Mouse (Mus musculus): ENCODE results near the gene Txndc2.

Gene Txndc2

DNA sequence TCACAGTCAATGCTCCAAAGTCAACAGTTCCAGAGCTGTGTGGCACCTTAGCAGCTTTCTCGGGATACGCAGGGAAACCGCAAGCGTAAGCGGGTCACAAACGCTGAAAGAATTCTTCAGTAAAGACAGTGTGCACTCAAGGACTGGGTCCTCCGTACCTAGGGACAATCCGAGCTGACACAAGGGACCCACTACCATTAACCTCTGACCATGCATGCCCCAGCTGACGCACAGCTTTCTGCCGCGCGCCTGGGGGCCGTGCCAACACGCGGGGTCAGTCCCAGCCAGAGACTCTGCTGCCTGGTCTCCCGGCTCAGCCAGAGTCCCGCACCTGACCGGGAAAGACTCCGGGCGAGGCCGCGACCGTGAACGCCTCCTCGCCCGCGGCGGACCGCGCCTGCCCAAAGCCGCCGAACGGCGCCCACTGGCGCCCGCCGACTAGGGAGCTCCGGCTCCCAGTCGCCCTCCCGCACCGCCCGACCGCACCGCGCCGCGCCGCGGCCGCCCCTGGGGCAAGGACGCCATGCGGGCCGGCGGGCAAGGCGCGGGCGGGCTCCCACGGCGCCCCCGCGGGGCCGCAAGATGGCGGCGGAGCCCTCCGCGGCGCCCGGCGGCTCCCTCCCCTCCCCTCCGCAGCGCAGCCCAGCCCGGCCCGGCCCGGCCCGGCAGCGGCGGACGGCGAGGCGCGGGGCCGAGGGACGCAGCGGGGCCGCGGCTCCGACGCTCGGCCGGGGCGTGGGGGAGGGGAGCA lies 29.4 kb downstream of the Txndc2 start:
- peak; percentile 50 for DNase-seq (ENCODE audit: low spot score)

DNA sequence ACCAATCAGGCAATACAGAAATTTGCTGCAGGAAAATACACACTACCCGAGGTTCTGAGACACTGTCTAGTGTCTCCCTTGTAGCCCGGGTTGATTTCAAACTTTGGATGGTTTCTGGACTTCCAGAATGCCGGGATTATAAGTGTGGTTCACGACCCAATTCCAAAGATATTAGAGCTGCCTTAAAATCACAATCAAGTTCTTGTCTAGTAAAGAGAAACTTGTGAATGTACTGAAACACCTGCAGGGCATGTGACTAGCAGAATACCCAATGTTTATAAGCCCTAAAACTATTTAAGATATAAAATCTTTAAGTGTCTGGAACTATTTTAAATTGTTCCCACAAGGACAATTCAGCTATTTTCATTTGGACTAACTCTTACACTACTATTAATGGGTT lies 30.2 kb downstream of the Txndc2 start:
- no peak for DNase-seq (ENCODE audit: low spot score)

DNA sequence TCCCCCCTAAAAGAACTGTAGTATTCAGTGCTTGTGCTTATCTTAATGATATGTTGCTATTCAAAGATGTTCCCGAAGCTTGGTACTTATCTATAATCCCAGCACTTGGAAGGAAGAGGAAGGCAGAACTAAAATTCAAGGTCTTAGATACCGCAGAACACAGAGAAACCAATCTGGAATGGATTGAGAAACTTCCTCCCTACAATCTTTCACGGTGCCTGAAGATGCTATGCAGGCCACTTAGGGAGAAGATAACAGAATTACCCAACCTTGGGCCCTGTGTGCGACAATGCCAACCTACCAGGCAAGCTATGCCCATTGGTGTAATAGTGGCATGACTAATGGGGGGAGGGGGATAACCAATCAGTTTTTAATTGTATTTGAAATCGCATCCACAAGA lies 33.2 kb downstream of the Txndc2 start:
- DNase-seq (ENCODE audit: low spot score): no peak

DNA sequence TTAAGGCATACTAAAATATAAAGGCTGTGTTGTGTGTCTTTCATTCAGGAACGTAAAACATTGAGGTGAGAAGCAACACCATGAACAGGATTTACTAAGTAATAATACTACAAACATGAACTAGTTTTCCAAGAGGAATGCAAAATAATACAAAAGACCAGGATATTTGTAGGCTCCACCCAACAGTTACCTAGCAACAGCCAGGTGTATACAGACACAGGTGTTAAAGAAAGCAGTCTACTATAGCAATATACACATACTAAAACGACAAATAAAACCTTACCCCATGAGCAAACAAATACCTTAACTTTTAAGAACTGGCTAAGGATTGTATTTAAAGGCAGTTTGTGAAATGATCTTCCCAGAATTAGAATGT lies 33.7 kb downstream of the Txndc2 start:
- DNase-seq (ENCODE audit: low spot score): no peak

DNA sequence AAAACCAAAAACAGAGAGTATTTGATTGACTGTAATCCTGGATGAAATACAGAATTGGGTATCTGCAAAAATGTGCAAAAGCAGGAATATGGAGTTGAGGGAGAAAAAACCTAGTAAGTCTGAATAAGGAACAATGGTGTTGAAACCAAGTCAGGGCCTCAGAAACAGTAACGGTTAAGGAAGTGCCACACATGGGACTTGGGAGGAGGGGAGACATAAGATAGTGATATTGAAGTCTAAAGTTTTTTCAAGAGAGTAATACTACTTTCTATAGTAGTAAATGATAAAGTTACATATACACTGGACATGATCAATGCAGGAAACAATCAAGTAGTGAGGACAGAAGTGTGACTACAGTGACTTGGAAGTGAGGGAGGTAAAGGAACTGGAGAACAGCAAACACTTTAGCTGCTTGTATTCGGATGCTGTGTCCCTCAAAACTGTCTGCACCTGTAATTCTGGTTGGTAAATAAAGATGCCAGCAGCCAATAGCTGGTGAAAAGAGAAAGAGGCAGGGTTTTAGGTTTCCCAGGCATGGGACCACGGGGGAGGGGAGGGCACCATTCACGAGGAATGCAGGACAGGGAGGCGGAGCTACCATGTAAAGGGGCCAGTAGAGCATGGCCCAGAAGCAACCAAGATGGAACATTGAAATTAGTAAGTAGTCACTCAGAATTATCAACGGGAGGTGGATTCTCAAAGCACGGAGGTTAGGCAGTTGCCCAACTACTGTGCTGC lies 34.2 kb downstream of the Txndc2 start:
- no peak for DNase-seq (ENCODE audit: low spot score)

DNA sequence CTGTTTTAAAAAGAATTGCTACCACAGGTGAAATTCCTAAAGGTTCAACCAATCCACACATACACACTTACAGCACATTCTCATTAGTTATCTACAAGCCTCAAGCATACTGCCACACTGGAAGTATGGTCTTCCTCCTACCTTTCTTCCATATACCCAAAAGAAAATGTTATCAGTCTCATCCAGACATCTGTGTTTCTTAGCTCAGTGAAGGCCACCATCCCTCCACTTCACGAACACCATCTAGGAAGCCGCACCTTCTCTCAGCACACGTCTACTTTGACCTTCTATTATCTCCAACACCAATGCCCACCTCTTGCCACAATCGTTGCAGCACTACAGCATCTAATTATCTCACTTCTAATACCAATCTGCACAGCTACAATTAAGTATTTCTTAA lies 36.0 kb downstream of the Txndc2 start:
- DNase-seq (ENCODE audit: low spot score): no peak

DNA sequence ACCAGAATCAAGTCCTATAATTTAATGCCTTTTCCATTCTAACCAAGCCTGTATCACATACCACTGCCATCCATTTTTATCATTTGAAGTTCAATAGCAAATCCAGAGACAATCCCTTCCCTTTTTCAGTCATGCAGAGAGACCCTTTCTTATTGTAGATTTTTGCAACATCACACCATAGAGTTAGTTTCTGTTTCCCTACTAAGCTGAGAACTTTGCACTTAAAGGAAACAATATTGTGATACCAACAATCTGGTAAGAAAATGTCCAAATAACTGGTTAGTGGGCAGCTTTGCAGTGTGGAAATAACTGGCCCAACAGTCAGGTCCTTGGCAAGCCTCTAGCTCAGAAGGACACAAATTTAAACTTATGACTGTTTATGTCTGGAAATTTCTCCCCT lies 37.1 kb downstream of the Txndc2 start:
- DNase-seq (ENCODE audit: low spot score): peak; percentile 40

DNA sequence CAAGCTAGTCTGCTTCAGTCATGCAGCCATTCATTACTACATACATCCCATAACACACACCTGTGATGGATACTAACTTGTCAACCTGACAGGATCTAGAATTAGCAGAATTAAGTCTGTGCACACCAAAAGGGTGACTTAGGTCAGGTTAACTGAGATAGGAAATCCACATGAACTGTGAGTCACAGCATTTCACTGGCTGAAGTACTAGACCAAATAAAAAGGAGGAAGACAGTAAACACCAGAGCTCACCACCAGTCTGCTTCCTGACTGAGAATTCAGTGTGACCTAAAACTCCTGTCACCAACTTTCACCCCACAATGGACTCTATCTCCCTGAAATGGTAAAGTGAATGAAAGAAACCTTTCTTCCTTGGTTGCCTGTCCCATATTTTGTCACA lies 37.7 kb downstream of the Txndc2 start:
- DNase-seq (ENCODE audit: low spot score): no peak

DNA sequence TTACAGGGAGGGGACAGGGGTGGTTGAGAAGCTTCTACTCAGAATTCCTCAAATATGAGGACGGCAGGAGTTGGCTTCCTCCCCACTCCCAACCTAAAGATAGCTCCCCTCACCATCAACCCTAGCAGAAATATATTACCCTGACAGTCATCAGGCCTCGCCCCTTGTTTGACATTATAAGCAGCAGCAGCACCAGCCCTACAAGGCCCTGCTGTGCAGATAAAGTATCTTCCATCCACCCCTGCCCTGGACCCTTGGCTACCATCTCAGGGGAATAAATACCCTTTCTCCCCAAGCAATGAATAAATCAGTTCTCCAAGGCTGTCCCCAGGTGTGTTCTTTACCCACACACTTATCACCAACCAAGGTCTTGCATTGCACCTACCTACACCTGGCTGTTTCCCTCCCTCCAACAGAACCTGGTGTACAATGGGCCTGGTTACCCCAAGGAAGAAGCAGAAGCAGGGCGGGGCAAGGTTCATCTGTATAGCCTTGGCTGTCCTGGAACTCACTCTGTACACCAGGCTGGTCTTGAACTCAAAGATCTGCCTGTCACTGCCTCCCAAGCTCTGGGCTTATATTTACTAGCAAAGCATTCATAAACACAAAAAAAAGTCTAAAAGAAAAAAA lies 44.0 kb downstream of the Txndc2 start:
- no peak for DNase-seq (ENCODE audit: low spot score)

DNA sequence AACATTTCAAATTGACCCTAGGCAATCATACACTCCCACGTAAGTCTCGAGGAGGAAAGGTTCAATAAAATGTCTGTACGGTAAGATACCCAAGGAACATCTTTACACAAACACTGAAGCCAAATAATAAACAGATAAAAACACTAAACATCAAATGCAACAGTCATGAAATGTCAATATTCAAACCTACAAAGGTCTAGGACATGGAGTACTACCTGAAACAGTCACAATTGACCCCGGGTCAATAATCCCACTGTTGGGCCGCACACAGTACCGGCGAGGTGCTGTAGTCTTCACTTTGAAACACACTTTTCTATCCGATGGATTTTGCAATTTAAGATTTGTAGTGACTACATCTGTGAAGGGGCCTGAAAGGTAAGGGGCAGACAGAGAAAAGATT lies 47.3 kb downstream of the Txndc2 start:
- DNase-seq (ENCODE audit: low spot score): no peak

Measured in adipocyte (in vitro differentiated cells).